Mouse (Mus musculus) naive thymus-derived CD4-positive, alpha-beta T cell, adult 5 months (primary cell): Measurements from ENCODE around the gene Angptl3. TPM values are rescaled to one million over a fixed set of nuclear protein-coding genes. Genes with fewer than 3 reads are reported as not detected.

Experiments
- polyA plus RNA-seq: library from polyadenylated mRNA; unstranded; fragments of 100-300 nt; shearing (Covaris generic); gene quantifications from one replicate; pipeline ENCODE4 v1.2.1, GENCODE M21; 2017

Gene Angptl3
- polyA plus RNA-seq: not detected

GRCm38 (mm10) chr4:99030686-99031085 is at the start of gene Angptl3:
Angptl3 (plus strand) TSS chr4:99030954.

Other genes with a start within 250 kb of the Angptl3 start
- not detected for gene Kank4, start 213.4 kb upstream of the Angptl3 start, polyA plus RNA-seq
- 0.17 TPM for gene I0C0044D17Rik, start 207.1 kb upstream of the Angptl3 start, polyA plus RNA-seq
- 48.4 TPM for gene Usp1, start 107.1 kb upstream of the Angptl3 start, polyA plus RNA-seq
- gene Dock7, start 90.0 kb downstream of the Angptl3 start, polyA plus RNA-seq: 0.42 TPM
- gene Atg4c, start 163.0 kb downstream of the Angptl3 start, polyA plus RNA-seq: 1.6 TPM